24 mouse cellular contexts compared by ENCODE assay signal in genomic region chr12:51842081-51842864, GRCm38 (mm10). TPM values are rescaled to one million over a fixed set of nuclear protein-coding genes. Genes with fewer than 3 reads are reported as not detected.
A peak's percentile ranks its signal among the peaks of the same experiment; 100 is the strongest.
DNase-seq lines count a peak whose midpoint lies in the region; ATAC-seq and TF ChIP-seq lines count a peak whose summit lies in the region.
"Had no signal": no experiment of that assay in that cellular context is flagged by ENCODE, and none has a peak within 500 bp of the region (broad histone marks: within the 10 kb centered on the region; RNA-seq: fewer than 3 reads in every experiment).

No protein-coding gene starts in this region.

- H3K27me3 ChIP-seq in heart, embryonic 13.5 days (replicated peaks) = no peaks in the 10 kb centered on the region
- no peaks in the 10 kb centered on the region for H3K27me3 ChIP-seq in liver, embryonic 16.5 days (ENCODE audit: control insufficient read depth, insufficient read depth, low read depth, low read length)
- H3K27me3 ChIP-seq: embryonic facial prominence, embryonic 12.5 days; hindbrain, embryonic 13.5 days had no signal

- no peak for TF ChIP-seq POLR2A in bone marrow, adult 2 months (IDR thresholded peaks at IDR 0.05; ENCODE audit: borderline replicate concordance, control insufficient read depth, low read depth, low read length)

- H3K9ac ChIP-seq in heart, embryonic 13.5 days = no peak overlapping the region
- peak overlapping the region; percentile 53; the same call in 1 of the 2 replicates for H3K9ac ChIP-seq in liver, embryonic 16.5 days (ENCODE audit: low read depth, low read length)
- H3K9ac ChIP-seq: embryonic facial prominence, embryonic 12.5 days; forebrain, postnatal 0 days; hindbrain, embryonic 13.5 days; midbrain, embryonic 12.5 days had no signal

- WGBS in heart, embryonic 13.5 days = 43% methylated on average over 6 of the region's 6 CpGs
- WGBS in bone marrow, adult 2 months = 63% methylated on average over 6 of the region's 6 CpGs
- 37% methylated on average over 6 of the region's 6 CpGs for WGBS in liver, embryonic 16.5 days (ENCODE audit: insufficient replicate concordance)

- H3K4me2 ChIP-seq in heart, embryonic 13.5 days = peak overlapping the region; percentile 4; the same call in 1 of the 2 replicates
- peak overlapping the region; percentile 50 for H3K4me2 ChIP-seq in liver, embryonic 16.5 days (ENCODE audit: low read depth, low read length)
- H3K4me2 ChIP-seq: embryonic facial prominence, embryonic 12.5 days; hindbrain, embryonic 13.5 days; midbrain, embryonic 12.5 days had no signal

- H3K27ac ChIP-seq in heart, embryonic 13.5 days (replicated peaks) = no peak overlapping the region; the same call in 1 of the 2 replicates
- H3K27ac ChIP-seq in bone marrow, adult 2 months (ENCODE audit: control insufficient read depth, insufficient read depth, low read depth, low read length, poor library complexity) = 0 out of 2 replicates have a peak overlapping the region, but pooled peaks have one; percentile 45
- peak overlapping the region; percentile 94 for H3K27ac ChIP-seq in liver, embryonic 16.5 days (ENCODE audit: low read length)
- H3K27ac ChIP-seq: embryonic facial prominence, embryonic 12.5 days; hindbrain, embryonic 13.5 days; layer of hippocampus, adult 2 months; midbrain, embryonic 12.5 days had no signal

- ATAC-seq in heart, embryonic 13.5 days (ENCODE audit: extremely low read depth, insufficient number of reproducible peaks, low FRiP score, low TSS enrichment) = no peak
- ATAC-seq in erythroid progenitor cell, adult 5-6 weeks (replicated peaks; ENCODE audit: low FRiP score, poor library complexity, severe bottlenecking) = peak; percentile 59
- peak; percentile 33 for ATAC-seq in liver, embryonic 16.5 days (ENCODE audit: low read depth)
- ATAC-seq in megakaryocyte, adult 5-6 weeks (ENCODE audit: poor library complexity, severe bottlenecking) = no peak
- ATAC-seq: forebrain, postnatal 0 days had no signal

- TF ChIP-seq CTCF in bone marrow, adult 2 months (IDR thresholded peaks at IDR 0.05; ENCODE audit: control insufficient read depth, insufficient read depth, low read length) = no peak

- peaks cover 23% of the 10 kb centered on the region for H3K4me1 ChIP-seq in heart, embryonic 13.5 days
- no peaks in the 10 kb centered on the region; the same call in 1 of the 2 replicates for H3K4me1 ChIP-seq in bone marrow, adult 2 months (ENCODE audit: control insufficient read depth, insufficient read depth, low read length)
- peaks cover 44% of the 10 kb centered on the region for H3K4me1 ChIP-seq in liver, embryonic 16.5 days (ENCODE audit: control insufficient read depth, low read depth, low read length)

- DNase-seq in heart, adult 8-10 months (ENCODE audit: low spot score) = no peak
- DNase-seq in MN1 (ENCODE audit: low spot score) = no peak
- no peak for DNase-seq in left cerebral cortex, adult 8-10 months (ENCODE audit: low spot score in 2 of 2)
- DNase-seq: adrenal gland, adult 2 months; B cell, adult 2 months; cerebellum, postnatal 10 days; forebrain, postnatal 0 days; heart, postnatal 10 days; kidney, adult 8-10 months; kidney, postnatal 14 days; left cerebral cortex, postnatal 4 days; lung, adult 2 months; lung, postnatal 36 days; right cerebral cortex, postnatal 4 days had no signal

- no peaks in the 10 kb centered on the region for H3K9me3 ChIP-seq in heart, embryonic 13.5 days
- H3K9me3 ChIP-seq in liver, embryonic 16.5 days (replicated peaks; ENCODE audit: control insufficient read depth, low read length) = no peaks in the 10 kb centered on the region
- H3K9me3 ChIP-seq: embryonic facial prominence, embryonic 12.5 days; hindbrain, embryonic 13.5 days; midbrain, embryonic 12.5 days had no signal

- no peaks in the 10 kb centered on the region for H3K36me3 ChIP-seq in heart, embryonic 13.5 days
- H3K36me3 ChIP-seq in liver, embryonic 16.5 days (ENCODE audit: control insufficient read depth, insufficient read depth) = no peaks in the 10 kb centered on the region
- H3K36me3 ChIP-seq: embryonic facial prominence, embryonic 12.5 days; hindbrain, embryonic 13.5 days; midbrain, embryonic 12.5 days had no signal

- H3K4me3 ChIP-seq in heart, embryonic 13.5 days = no peak overlapping the region
- H3K4me3 ChIP-seq in bone marrow, adult 2 months (replicated peaks; ENCODE audit: control insufficient read depth, low read depth, low read length) = no peak overlapping the region
- H3K4me3 ChIP-seq in liver, embryonic 16.5 days (ENCODE audit: low read depth, low read length) = 0 out of 2 replicates have a peak overlapping the region, but pooled peaks have one; percentile 14
- H3K4me3 ChIP-seq: embryonic facial prominence, embryonic 12.5 days; hindbrain, embryonic 13.5 days; layer of hippocampus, adult 2 months; midbrain, embryonic 12.5 days; myocyte had no signal

RNA-seq across cellular contexts. Expression of gene Hectd1, which starts 12.9 kb away (rescaled TPM):
- 28.7 and 32.0 TPM in 2 replicates for polyA plus RNA-seq in heart, embryonic 13.5 days (2015; fragmentation: Nextera tagmentation; extraction: Ambion mirVana)
- total RNA-seq in heart, adult 8-10 months (2022) = 10 to 100 TPM; 77.7 to 80.2 (median 79.4) TPM
- polyA plus RNA-seq in bone marrow, adult 2 months (2011; ENCODE audit: insufficient read depth, insufficient read length, low replicate concordance, missing spikeins) = 20.1 and 31.2 TPM in 2 replicates
- total RNA-seq in erythroid progenitor cell, adult 5-6 weeks (2015; ENCODE audit: low replicate concordance) = 83.3 and 96.0 TPM in 2 replicates
- 139 and 142 TPM in 2 replicates for total RNA-seq in erythroid progenitor cell, adult 5-6 weeks (2017; ENCODE audit: low replicate concordance)
- polyA plus RNA-seq in liver, embryonic 16.5 days (2015; fragmentation: Nextera tagmentation; extraction: Ambion mirVana) = 23.6 and 24.6 TPM in 2 replicates
- 10 to 100 TPM; 77.1 to 85.4 (median 79.4) TPM for total RNA-seq in left cerebral cortex, adult 8-10 months (2022)
- 47.5 and 49.2 TPM in 2 replicates for total RNA-seq in megakaryocyte, adult 5-6 weeks (2015)
- total RNA-seq in megakaryocyte, adult 5-6 weeks (2017) = 89.7 and 96.1 TPM in 2 replicates

Comparison
In these comparisons a context has a peak if more than half of its experiments do, and no peak if none do; other contexts are left out.
1. ATAC-seq: peak in erythroid progenitor cell, adult 5-6 weeks (single experiment) and liver, embryonic 16.5 days (single experiment); none in heart, embryonic 13.5 days (single experiment) and megakaryocyte, adult 5-6 weeks (single experiment).